Mouse (Mus musculus) left cerebral cortex, postnatal 14 days (tissue): ENCODE measurements around the gene Gpatch2. TPM values are rescaled to one million over a fixed set of nuclear protein-coding genes. Genes with fewer than 3 reads are reported as not detected.

Experiments used
- DNase-seq, 2 experiments: peaks; one replicate each; pipeline ENCODE4 v3.0.0; 2021 to 2022; ENCODE audit warnings: low spot score in 2 of 2, mixed read lengths in 1 of 2
- intact Hi-C: fragments of 180-260 bp; cut with DNase I; formaldehyde crosslinking; loops from one replicate; pipeline ENCODE4 v1.15.1; 2025
- total RNA-seq, 2 experiments: library from RNA; stranded (reverse); gene quantifications; 2 replicates each; pipeline ENCODE4 v1.2.3; 2021

Gpatch2 gene
- total RNA-seq, 2 experiments from 2014 or later, result 20.3 to 20.8 TPM

- intact Hi-C loops, result no loop called here
- no peak for DNase-seq
Measured at GRCm38 (mm10) chr1:187348053-187348820, 132.9 kb downstream of the Gpatch2 start.

GRCm38 (mm10) chr1:187348859-187349258, 133.6 kb downstream of the Gpatch2 start:
- no peak for DNase-seq
- intact Hi-C loops, result no loop called here

DNA sequence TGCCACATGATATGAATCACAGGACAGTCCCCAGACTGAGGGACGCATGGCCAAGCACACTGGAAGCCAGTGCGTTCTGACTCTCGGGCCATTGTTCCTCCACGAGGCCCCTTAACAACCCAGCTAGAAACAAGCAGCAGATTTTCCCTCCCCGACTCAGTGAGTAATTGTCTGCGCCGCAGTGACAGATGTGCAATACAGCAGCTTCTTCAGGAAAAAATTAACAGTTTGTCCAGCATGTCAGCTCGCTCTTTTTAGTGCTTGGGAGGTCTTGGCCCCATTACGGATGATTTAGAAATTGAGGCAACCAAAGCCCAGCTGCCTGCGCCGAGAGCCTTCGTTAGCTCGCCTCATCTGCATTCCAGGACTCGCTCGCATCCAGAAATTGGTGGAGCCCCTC, 140.9 kb downstream of the Gpatch2 start:
- no peak for DNase-seq
- intact Hi-C loops, result no loop called here

DNA sequence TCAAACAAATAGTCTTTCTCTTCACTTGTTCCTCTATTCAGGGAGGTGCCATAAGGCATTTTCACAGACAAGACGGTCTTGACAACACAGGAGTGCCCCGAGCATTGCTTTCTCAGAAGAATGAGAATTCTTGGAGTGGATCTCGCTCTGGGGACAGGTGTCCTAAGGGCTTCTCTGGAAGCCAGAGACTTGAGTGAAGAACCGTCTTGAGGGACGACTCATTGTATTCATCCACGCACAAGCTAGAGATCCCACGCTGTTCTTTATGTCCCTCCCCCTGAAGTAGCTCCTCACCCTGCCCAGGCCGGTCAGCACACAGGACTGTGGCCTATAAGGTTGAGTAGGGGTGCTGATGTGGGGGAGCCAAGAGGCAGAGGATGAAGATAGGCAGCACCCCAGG, 141.6 kb downstream of the Gpatch2 start:
- intact Hi-C loops, result no loop called here
- DNase-seq, result no peak

DNA sequence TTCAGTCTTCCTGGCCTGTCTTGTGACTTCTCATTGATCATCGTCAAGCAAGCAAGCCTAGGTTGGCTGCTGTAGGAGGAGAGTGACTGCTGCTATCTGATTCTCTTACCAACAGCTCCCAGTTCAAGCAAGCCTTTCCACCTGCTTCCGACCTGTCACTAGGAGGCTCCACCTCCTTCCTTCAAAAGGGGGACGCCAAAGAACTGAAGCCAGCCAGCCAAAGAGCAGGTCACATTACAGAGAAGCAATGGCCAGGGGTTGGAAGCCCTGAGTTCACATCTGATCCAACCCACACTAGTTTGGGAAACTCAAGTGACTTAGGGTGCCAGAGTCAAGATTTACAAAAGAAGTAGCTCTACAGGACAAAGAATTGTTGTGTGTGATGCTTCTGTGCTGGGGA, 144.9 kb downstream of the Gpatch2 start:
- no peak for DNase-seq

DNA sequence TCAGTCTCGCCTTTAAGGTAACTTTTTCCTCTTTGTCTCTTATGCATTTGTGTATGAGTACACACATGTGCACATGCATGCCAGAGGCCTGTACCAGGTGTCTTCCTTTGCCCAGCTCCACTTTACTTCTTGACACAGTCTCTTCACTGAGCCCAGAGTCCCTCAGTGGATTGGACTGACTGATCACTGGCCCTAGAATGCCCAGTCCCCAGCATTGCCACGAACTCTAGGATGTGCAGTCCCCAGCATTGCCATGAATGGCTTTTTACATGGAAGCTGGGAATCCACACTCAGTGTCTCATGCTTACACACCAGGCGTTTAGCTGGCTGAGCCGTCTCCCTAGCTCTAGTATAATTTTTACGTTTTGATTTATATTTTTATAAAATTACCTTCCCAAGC, 147.2 kb downstream of the Gpatch2 start:
- DNase-seq, result no peak
- intact Hi-C loops, result no loop called here

More for the DNA sequence above, 144.9 kb downstream of the Gpatch2 start:
- intact Hi-C loops, result no loop called here

DNA sequence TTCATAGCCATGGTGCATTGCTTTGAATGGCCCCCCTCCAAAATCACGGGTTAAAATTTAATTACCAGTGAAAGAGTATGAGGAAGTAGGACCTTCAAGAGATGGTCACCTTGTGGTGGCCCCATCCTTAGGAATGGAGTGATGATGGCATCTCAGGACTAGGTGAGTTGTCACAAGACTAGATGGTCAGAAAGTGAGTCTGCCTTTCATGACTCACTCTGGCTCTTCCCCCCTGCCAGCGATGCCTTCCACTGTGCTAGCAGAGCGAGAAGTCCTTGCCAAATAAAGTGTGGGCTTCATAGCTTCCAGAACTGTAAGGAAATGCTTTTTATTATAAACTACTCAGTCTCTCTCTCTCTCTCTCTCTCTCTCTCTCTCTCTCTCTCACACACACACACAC, 150.1 kb downstream of the Gpatch2 start:
- intact Hi-C loops, result no loop called here
- no peak for DNase-seq

DNA sequence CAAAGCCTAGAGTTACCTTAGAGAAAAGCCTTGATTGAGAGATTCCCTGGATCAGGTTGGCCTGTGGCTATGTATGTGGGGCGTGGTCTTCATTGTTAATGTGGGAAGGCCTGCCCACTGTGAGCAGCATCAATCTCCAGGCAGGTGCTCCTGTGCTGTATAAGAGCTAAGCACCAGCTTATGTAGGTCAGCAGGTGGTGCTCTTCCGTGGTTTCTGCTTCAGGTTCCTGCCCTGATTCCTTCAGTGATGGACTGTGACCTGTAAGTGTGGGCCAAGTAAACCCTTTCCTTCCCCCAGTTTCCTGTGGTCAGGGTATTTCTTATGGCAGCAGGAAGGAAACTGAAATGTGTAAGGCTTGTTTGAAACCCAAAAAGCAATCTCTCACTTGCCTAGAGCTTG, 151.5 kb downstream of the Gpatch2 start:
- DNase-seq, result no peak
- intact Hi-C loops, result no loop called here

DNA sequence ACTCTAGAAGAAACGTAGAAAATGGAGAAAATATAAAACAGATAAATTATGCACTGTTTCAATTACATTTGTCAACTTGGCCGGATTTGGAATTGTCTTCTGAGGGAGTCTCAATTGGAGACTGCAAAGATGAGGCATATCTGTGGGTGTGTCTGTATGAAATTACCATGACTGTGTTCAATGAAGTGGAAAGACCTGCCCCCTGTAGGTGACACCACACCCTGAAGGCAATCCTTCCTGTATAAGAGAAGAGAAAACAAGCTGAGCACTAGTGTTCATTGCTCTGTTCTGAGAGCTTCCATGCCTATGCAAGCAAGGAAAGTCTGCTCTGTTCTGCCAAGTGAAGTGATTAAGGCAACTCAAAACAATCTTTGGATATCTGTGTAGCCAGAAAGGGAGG, 153.7 kb downstream of the Gpatch2 start:
- intact Hi-C loops, result no loop called here
- no peak for DNase-seq

DNA sequence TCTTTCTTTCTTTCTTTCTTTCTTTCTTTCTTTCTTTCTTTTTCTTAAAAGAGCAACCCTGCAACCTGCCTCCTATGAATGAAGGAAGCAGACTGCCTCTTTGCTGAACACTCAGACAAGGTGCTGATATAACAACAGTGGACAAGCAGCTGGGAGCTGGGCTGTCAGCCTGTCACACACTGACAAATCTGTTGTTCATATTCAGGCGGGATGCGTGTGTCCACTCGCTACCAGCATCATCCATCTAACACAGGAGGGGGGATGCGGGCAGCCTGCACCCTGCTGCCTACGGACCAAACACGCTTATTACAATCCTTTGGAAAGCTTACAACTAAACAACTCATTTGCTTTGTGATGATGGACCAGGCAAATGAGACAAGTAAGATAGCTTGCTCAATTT, 158.2 kb downstream of the Gpatch2 start:
- no peak for DNase-seq
- intact Hi-C loops, result no loop called here

DNA sequence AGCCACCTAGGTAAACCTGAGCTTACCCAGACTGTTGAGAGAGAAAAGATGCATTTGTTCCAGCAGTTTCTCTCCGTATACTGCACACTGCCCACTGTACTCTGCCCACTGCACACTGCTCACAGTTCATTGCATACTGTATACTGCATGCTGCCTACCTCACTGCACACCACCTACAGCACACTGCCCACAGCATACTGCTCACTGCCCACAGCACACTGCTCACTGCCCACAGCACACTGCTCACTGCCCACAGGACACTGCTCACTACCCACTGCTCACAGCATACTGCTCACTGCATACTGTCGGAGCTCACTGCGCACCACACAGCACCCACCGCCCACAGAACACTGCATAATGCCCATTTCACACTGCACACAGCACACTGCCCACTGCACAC, 159.1 kb downstream of the Gpatch2 start:
- intact Hi-C loops, result no loop called here
- DNase-seq, result no peak

DNA sequence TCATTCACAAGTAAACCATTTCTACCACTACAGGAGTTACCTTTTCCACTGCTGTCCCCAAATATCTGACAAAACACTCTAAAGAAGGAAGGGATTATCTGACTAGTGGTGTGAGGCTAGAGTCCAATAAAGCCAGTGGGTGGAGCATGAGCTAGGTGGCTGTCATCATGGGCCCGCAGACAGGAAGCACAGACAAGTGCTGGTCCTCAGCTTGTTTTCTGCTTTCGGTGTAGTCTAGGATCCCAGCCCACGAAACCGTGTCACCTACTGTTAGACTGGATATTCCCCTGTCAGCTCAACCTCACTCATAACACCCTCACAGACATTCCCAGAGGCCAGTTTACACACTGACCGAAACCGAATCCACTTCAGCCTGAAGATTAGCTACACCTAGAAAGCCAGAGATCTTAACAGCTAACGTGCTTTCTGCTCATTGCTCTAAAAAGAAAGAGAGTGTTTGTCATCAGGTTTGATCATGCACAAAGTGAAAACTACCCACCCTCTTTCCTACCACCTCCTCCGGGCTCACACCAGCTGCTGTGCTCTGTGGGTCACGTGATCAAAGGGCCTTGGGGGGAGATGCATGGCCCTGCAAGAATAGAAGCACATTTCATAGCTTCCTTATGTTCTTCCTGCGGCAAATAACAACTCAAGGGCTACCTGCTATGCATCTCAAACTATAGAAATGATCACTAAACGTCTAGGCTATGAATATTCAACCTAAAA, 161.8 kb downstream of the Gpatch2 start:
- intact Hi-C loops, result no loop called here
- DNase-seq, result no peak

GRCm38 (mm10) chr1:187377865-187378524, 162.7 kb downstream of the Gpatch2 start:
- intact Hi-C loops, result no loop called here
- DNase-seq, result no peak

DNA sequence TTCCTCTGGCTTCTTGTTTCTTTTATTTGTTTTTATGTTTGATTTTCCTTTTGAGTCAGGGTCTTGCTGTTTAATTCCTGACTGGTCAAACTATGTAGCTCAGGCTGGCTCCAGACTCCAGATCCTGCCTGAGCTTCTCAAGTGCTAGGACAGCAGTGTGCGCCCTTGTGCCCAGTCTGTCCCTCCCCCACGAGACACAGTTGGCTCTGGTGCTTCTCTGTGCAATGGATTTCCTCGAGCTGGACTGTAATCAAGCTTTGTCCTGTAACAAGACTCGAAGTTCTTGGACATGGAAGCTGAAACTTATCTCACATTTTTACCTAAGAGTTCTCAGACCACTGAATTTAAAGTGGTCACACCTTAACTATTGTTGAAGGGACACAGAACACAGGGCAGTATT, 174.2 kb downstream of the Gpatch2 start:
- no peak for DNase-seq
- intact Hi-C loops, result no loop called here

GRCm38 (mm10) chr1:187400834-187401233, 185.5 kb downstream of the Gpatch2 start:
- DNase-seq, result no peak
- intact Hi-C loops, result no loop called here

Other genes starting within 250 kb of the Gpatch2 start
- under 1 TPM in 1 of 2 experiments, not detected in 1; 0.11 TPM for gene D1Pas1, start 248.1 kb upstream of the Gpatch2 start, total RNA-seq
- under 1 TPM in 1 of 2 experiments, not detected in 1; 0.24 TPM for gene Spata17, start within 50 bp of the Gpatch2 start, total RNA-seq